Mouse (Mus musculus) CD4-positive naive resting alpha-beta T cell, adult 76 days (primary cell): ENCODE measurements around the gene Brd4. TPM values are rescaled to one million over a fixed set of nuclear protein-coding genes. Genes with fewer than 3 reads are reported as not detected.

Source experiments
- total RNA-seq: library from RNA; stranded (reverse); gene quantifications from one replicate; pipeline ENCODE4 v1.2.4, GENCODE M21; 2023

Brd4 gene
- total RNA-seq: 337 TPM

DNA sequence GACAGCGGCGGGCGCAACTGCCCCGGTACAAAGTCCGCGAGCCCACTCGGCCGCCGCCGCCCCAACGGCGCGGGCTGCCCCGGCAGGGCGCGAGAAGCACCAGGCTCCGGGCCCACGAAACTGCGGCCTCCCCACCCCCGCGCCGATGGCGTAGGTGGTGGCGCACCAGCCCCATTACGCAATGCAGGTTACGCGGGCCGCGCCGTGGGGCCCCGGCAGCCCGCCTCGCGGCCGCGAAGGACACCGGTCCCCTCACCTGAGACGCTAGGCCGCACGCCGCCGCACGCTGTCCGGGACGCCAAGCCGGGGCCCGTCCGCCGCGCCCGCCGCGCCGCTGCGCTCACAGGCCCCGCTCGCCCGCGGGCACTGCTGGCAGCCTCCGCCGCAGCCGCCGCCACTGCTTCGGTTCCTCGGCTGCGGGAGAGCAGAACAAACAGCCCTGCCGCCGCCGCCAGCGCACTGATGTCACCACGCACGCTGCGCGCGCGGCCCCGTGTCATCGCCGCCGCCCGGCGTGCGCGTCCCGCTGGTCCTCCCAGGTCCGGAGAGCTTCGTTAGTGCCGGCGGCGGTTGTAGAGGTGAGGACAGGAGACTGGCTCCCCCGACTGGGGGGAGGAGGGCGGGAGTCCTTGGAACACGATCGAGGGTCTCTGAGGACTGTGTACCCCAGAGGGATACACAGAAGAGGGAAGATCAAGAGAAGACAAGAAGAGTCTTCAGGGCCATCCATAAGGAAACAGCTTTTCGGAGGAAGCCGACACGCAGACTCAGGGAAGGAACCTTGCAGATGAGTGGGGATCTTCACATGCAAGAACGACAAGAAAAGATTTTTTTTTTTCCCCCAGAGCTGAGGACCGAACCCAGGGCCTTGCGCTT is at the start of gene Brd4:
Gene Brd4 (minus strand): TSS at position 461 of the 876 bp plus-strand sequence.

DNA sequence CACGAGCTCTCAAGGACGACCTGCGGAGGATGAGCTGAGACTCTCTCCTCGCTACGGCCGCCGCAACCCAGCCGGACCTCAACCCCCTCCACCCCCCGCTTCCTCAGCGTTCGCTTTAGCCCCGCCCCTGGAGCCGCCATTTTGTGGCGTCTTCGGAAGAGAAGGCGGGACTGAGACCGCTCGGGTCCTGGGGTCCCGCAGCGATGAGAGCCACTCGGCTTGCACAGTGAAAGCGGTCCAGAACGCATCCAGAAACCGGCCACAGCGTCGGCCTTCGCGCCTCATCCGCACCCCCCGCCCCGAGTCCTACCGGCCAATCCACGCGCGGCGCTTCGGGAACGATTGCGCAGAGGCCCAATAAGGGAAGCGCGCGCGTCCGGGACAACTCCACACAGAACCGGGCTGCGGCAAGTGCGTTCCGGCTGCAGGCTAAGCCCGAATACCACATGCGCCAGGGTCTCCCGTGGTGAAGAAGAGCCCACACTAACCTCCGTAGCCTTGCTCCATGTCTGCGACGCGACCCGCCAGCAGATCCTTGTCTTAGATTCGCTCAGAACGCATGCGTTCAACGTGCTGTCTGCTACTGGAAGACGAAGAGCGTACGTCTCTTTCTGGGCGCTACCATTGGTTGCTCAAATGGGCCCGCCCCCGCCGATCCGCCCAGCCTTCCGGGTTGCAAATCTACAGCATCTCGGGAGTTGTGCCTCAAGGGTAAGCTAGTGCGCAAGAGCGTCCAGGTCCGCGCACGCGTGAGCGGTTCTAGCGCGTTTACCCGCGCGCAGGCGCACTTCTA is 36.3 kb upstream of the Brd4 start, which contains the start of gene Akap8:
Gene Akap8 (minus strand): TSS at position 642 of the 793 bp plus-strand sequence.

DNA sequence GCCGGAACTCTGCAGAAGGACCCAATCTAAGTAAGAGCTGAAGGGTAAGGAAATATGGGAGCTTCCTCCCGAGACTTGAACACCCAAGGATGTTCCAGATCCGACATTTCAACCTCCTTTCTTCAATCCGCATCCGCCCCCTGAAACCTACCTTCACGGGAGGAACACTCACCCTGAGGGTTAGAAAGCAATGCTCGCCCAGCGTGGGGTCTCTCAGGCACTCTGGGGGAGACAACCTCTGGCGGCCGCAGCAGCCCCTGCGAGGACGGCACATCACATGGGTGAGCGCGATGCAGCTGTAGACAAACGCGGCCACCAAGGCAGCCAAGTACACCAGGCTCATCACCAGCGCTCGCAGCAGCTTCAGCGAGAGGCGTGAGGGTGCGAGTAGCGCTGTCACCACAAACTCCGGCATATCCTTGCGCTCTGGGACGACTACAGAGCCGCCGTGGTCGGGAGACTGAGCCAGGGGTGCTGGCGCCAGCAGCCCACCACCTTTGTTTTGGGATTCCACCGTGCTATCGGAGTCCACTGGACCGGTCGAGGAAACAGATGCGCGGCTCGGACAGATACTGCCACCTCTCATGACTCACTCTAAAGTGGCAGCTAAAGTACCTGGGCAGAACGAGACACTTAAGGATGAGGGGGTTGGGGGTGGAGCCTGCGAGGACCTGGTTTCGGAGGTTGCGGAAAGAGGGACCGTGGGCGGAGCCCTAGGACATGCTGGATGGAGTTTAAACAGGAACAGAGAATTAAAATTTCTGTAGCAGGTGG is 95.5 kb downstream of the Brd4 start, which contains the start of gene Ephx3:
Gene Ephx3 (minus strand): TSS at position 687 of the 774 bp plus-strand sequence.

DNA sequence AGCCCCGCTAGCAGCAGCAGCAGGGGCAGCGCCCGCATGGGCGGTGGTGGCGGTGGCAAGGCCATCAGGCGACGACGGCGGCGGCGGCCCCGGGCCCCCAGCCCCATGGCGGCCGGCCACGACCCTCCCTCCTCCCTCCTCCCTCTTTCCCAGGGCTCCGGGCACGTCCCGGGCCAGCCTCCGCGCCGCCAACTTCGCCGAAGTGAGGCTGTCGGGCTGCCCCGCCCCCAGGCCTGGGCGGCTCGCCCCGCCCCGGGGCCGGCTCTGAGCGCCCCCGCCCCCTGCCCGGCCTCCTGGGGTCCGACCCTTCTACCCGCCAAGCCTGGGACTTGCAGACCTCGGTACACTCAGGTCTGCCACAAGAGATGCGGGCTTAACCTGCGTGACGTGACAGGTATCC is 117.8 kb downstream of the Brd4 start, which contains the start of gene Notch3:
Gene Notch3 (minus strand): TSS at position 166 of the 400 bp plus-strand sequence.

Other genes starting within 250 kb of the Brd4 start
- 68.1 TPM for gene Rrp1b, start 248.6 kb downstream of the Brd4 start, total RNA-seq
- gene Hsf2bp, start 248.4 kb downstream of the Brd4 start, total RNA-seq: not detected
- not detected for gene Notch3, start 117.9 kb downstream of the Brd4 start, total RNA-seq
- gene Ephx3, start 95.2 kb downstream of the Brd4 start, total RNA-seq: 2.2 TPM
- gene Akap8, start 36.5 kb upstream of the Brd4 start, total RNA-seq: 343 TPM
- gene Akap8l, start 65.9 kb upstream of the Brd4 start, total RNA-seq: 153 TPM
- gene Wiz, start 104.7 kb upstream of the Brd4 start, total RNA-seq: 32.1 TPM
- 540 TPM for gene Rasal3, start 118.9 kb upstream of the Brd4 start, total RNA-seq
- 55.4 TPM for gene Pglyrp2, start 139.4 kb upstream of the Brd4 start, total RNA-seq
- gene Cyp4f39, start 168.0 kb upstream of the Brd4 start, total RNA-seq: not detected
- gene Cyp4f17, start 221.3 kb upstream of the Brd4 start, total RNA-seq: 1.2 TPM